8 mouse cellular contexts compared by ENCODE assay signal in genomic region chr2:59828777-59829508, GRCm38 (mm10). TPM values are rescaled to one million over a fixed set of nuclear protein-coding genes. Genes with fewer than 3 reads are reported as not detected.
DNase-seq lines count a peak whose midpoint lies in the region; ATAC-seq and TF ChIP-seq lines count a peak whose summit lies in the region.

No protein-coding gene starts in this region.

- no peak for TF ChIP-seq CTCF in brain, embryonic 14.5 days (IDR thresholded peaks at IDR 0.05; ENCODE audit: borderline replicate concordance, extremely low read depth, insufficient read depth, insufficient read length)
- no peak for TF ChIP-seq CTCF in hindbrain, postnatal 0 days (IDR thresholded peaks at IDR 0.05; ENCODE audit: low read depth)

- peak overlapping the region; percentile 52 for H3K27ac ChIP-seq in hindbrain, postnatal 0 days
- H3K27ac ChIP-seq in liver, embryonic 13.5 days: peak overlapping the region; percentile 53; the same call in 1 of the 2 replicates
- peak overlapping the region; percentile 7; the same call in 1 of the 2 replicates for H3K27ac ChIP-seq in neural tube, embryonic 15.5 days (replicated peaks)

- peak; percentile 66 to 70 for DNase-seq in cerebellum, postnatal 10 days
- DNase-seq in brain, embryonic 14.5 days (ENCODE audit: low read depth): peak; percentile 81
- DNase-seq in gastrocnemius, postnatal 10 days: peak; percentile 74
- DNase-seq in hindbrain, postnatal 0 days (ENCODE audit: low spot score): peak; percentile 70
- DNase-seq in liver, embryonic 13.5 days: no peak
- DNase-seq in ovary, postnatal 10 days (ENCODE audit: low spot score): no peak

- WGBS in hindbrain, postnatal 0 days: 18% methylated on average over 14 of the region's 14 CpGs
- 24% methylated on average over 14 of the region's 14 CpGs for WGBS in liver, embryonic 13.5 days (ENCODE audit: insufficient replicate concordance)
- WGBS in neural tube, embryonic 15.5 days: 31% methylated on average over 14 of the region's 14 CpGs

- H3K4me2 ChIP-seq in hindbrain, postnatal 0 days (ENCODE audit: low read depth, low read length): no peak overlapping the region; the same call in 1 of the 2 replicates
- no peak overlapping the region for H3K4me2 ChIP-seq in liver, embryonic 13.5 days
- H3K4me2 ChIP-seq in neural tube, embryonic 15.5 days: 0 out of 2 replicates have a peak overlapping the region, but pooled peaks have one; percentile 11

- no peak overlapping the region for H3K4me3 ChIP-seq in hindbrain, postnatal 0 days (ENCODE audit: low read length)
- no peak overlapping the region for H3K4me3 ChIP-seq in liver, embryonic 13.5 days (replicated peaks)
- H3K4me3 ChIP-seq in neural tube, embryonic 15.5 days (replicated peaks): no peak overlapping the region

- no peaks in the 10 kb centered on the region for H3K27me3 ChIP-seq in hindbrain, postnatal 0 days (ENCODE audit: insufficient read depth, low read length)
- H3K27me3 ChIP-seq in liver, embryonic 13.5 days: no peaks in the 10 kb centered on the region
- H3K27me3 ChIP-seq in neural tube, embryonic 15.5 days (replicated peaks): no peaks in the 10 kb centered on the region

- no peak for ATAC-seq in cerebellum, adult (ENCODE audit: insufficient number of reproducible peaks, low FRiP score, low TSS enrichment)
- ATAC-seq in hindbrain, postnatal 0 days: peak; percentile 67
- ATAC-seq in liver, embryonic 13.5 days (ENCODE audit: low read depth): no peak
- ATAC-seq in neural tube, embryonic 15.5 days (ENCODE audit: low FRiP score): peak; percentile 19; the same call in 1 of the 2 replicates

- no peaks in the 10 kb centered on the region for H3K36me3 ChIP-seq in hindbrain, postnatal 0 days (ENCODE audit: insufficient read depth, low read length)
- 0 out of 2 replicates have a peak, but pooled peaks cover 3% of the 10 kb centered on the region for H3K36me3 ChIP-seq in liver, embryonic 13.5 days
- H3K36me3 ChIP-seq in neural tube, embryonic 15.5 days: no peaks in the 10 kb centered on the region

- no peaks in the 10 kb centered on the region for H3K9me3 ChIP-seq in hindbrain, postnatal 0 days (ENCODE audit: low read length)
- no peaks in the 10 kb centered on the region for H3K9me3 ChIP-seq in liver, embryonic 13.5 days (replicated peaks)
- H3K9me3 ChIP-seq in neural tube, embryonic 15.5 days (replicated peaks): no peaks in the 10 kb centered on the region

- no peak for TF ChIP-seq POLR2A in brain, embryonic 14.5 days (IDR thresholded peaks at IDR 0.05; ENCODE audit: borderline replicate concordance, extremely low read depth, insufficient read depth, insufficient read length, poor library complexity, severe bottlenecking)

- no peak overlapping the region for H3K9ac ChIP-seq in hindbrain, postnatal 0 days (replicated peaks; ENCODE audit: low read length)
- H3K9ac ChIP-seq in liver, embryonic 13.5 days: no peak overlapping the region
- no peak overlapping the region for H3K9ac ChIP-seq in neural tube, embryonic 15.5 days (replicated peaks)

- H3K4me1 ChIP-seq in hindbrain, postnatal 0 days (ENCODE audit: insufficient read depth, low read length): peaks cover 9% of the 10 kb centered on the region; the same call in 1 of the 2 replicates
- peaks cover 7% of the 10 kb centered on the region; the same call in 1 of the 2 replicates for H3K4me1 ChIP-seq in liver, embryonic 13.5 days (replicated peaks)
- peaks cover 28% of the 10 kb centered on the region for H3K4me1 ChIP-seq in neural tube, embryonic 15.5 days

RNA-seq across cellular contexts. Expression of gene Wdsub1, which starts 53.4 kb away (rescaled TPM):
- 25.3 and 26.8 TPM in 2 replicates for polyA plus RNA-seq in brain, embryonic 14.5 days (2012; rRNA removed)
- total RNA-seq in gastrocnemius, postnatal 10 days (2021): 10 to 100 TPM; 20.1 to 22.7 TPM
- total RNA-seq in hindbrain, postnatal 0 days (2014; rRNA removed): 38.4 and 84.9 TPM in 2 replicates
- polyA plus RNA-seq in hindbrain, postnatal 0 days (2015; fragmentation: Nextera tagmentation; extraction: Ambion mirVana): 23.0 and 24.1 TPM in 2 replicates
- polyA plus RNA-seq in liver, embryonic 13.5 days (2015; fragmentation: Nextera tagmentation; extraction: Ambion mirVana): 9.3 and 10.4 TPM in 2 replicates
- polyA plus RNA-seq in neural tube, embryonic 15.5 days (2015; fragmentation: Nextera tagmentation; extraction: Ambion mirVana): 15.9 and 20.0 TPM in 2 replicates

Comparison
In these comparisons a context has a peak if more than half of its experiments do, and no peak if none do; other contexts are left out.
1. DNase-seq: peak in cerebellum, postnatal 10 days (2 of 2), brain, embryonic 14.5 days (single experiment), gastrocnemius, postnatal 10 days (single experiment) and hindbrain, postnatal 0 days (single experiment); none in liver, embryonic 13.5 days (single experiment) and ovary, postnatal 10 days (single experiment).
2. ATAC-seq: peak in hindbrain, postnatal 0 days (single experiment) and neural tube, embryonic 15.5 days (single experiment); none in cerebellum, adult (single experiment) and liver, embryonic 13.5 days (single experiment).
3. Peak in every context shown above with its lines, with median percentiles within 50 percentile points of each other: H3K27ac ChIP-seq.